Mouse (Mus musculus): Measurements from ENCODE around the gene Psmb11.

Gene Psmb11

DNA sequence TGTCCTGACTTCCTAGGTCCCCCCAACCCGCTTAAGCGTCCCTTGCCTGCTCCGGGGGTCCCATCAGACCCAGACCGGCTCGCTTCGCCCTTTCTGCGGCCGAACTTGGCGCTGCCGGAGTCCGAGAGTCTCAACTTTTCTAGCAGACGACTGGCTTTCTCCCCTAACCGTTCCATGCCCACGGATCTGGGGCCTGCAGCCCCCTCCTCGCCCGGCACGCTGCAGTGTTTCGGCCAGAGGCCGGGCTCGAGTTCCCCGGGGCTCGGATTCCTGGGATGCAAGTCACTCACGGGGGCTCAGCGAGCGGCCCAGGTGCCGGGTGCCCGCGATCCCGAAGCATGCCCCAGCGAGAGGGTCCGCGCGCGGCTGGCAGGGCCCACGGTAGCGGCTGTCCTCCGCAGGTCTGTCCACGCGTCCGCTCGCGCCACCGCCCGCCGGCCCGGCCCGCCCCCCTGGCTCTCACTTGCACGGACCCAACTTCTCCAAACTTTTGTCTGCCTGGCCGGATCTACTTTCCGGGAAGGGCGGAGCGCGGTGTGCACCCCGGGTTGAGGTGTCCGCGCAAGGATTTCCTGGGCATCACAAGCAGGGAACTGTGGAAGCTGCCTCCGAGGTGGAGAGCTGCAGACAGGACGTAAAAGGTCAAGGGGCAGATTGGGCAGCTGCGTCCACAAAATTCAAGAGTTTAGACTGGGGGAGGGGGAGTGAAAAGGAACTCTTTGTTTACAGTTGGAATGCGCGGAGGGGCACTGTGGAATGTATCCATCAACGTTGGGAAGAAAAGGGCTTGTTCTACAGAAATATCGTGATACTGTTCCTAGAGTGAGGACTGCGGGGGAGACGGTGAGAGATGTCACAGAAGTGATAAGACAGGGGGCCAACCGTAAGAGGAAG is 43.9 kb upstream of the Psmb11 start, which contains the start of gene Ajuba:
Ajuba (minus strand) TSS at position 470 of the 894 bp plus-strand sequence.
- Histone ChIP-seq H3K4me1 (replicated peaks; ENCODE audit: low read depth, low read length) (peaks cover 60% of the 10 kb centered on the region), H3K27me3 (ENCODE audit: insufficient read depth, low read length) (no peaks in the 10 kb centered on the region), H3K4me3 (replicated peaks; ENCODE audit: low read length) (peak within 1 kb of the TSS; percentile 97), H3K9me3 (ENCODE audit: low read length) (no peaks in the 10 kb centered on the region), H3K36me3 (ENCODE audit: insufficient read depth, low read length) (peaks cover 30% of the 10 kb centered on the region)
- TF ChIP-seq POU5F1 (IDR thresholded peaks at IDR 0.05; ENCODE audit: borderline replicate concordance, low read length), result no peak
- TF ChIP-seq NANOG (IDR thresholded peaks at IDR 0.05; ENCODE audit: borderline replicate concordance, low read length), result no peak
- no peak for TF ChIP-seq CTCF (conservative IDR thresholded peaks at IDR 0.05; ENCODE audit: low read length)

DNA sequence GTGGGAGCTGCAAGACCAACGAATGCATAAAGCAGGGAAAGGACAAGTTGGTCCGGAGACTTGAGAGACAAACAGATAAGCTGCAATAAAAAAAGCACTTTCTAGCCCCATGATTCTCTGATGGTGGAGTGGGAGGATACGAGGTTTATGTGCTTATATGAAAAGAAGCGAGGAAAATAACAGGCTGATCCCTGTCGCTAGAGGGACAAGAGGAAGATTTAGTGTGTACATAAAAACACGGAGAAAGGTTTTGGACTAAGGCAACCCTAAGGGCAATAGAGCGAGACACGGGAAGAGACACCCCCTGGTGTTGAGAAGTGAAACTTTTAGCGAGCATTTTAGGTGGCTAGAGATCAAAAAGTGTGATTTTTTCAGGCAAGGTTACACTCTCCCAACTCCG is 43.2 kb upstream of the Psmb11 start:
- Histone ChIP-seq H3K9me3 (ENCODE audit: low read length) (no peaks in the 10 kb centered on the region), H3K27me3 (ENCODE audit: insufficient read depth, low read length) (no peaks in the 10 kb centered on the region), H3K4me3 (replicated peaks; ENCODE audit: low read length) (peak overlapping the region; percentile 97), H3K4me1 (replicated peaks; ENCODE audit: low read depth, low read length) (peaks cover 61% of the 10 kb centered on the region), H3K36me3 (ENCODE audit: insufficient read depth, low read length) (peaks cover 30% of the 10 kb centered on the region)
- TF ChIP-seq NANOG (IDR thresholded peaks at IDR 0.05; ENCODE audit: borderline replicate concordance, low read length), result no peak
- no peak for TF ChIP-seq POU5F1 (IDR thresholded peaks at IDR 0.05; ENCODE audit: borderline replicate concordance, low read length)
- peak; percentile 38 for TF ChIP-seq CTCF (conservative IDR thresholded peaks at IDR 0.05; ENCODE audit: low read length)

DNA sequence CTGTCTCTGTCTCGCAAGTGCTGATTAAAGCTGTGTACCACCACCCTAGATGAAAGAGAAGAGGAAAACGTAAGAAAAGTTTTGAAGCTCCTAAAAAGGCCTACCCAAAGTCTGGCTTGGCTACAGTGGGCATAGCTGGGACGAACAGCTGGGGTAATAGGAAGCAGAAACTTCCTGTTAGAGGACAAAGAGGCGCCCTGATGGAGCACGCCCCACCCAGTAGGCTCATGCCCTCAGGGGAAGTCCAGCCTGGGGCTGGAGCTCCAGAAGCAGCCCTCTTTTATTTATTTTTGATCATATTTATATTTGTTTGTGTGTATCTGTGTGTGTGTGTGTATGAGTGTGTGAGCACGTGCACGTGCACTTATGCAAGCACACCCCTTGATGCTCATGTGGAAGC is 41.6 kb upstream of the Psmb11 start:
- Histone ChIP-seq H3K9me3 (ENCODE audit: low read length) (no peaks in the 10 kb centered on the region), H3K36me3 (ENCODE audit: insufficient read depth, low read length) (peaks cover 17% of the 10 kb centered on the region), H3K4me1 (replicated peaks; ENCODE audit: low read depth, low read length) (peaks cover 57% of the 10 kb centered on the region), H3K27me3 (ENCODE audit: insufficient read depth, low read length) (no peaks in the 10 kb centered on the region), H3K4me3 (replicated peaks; ENCODE audit: low read length) (no peak overlapping the region)
- TF ChIP-seq POU5F1 (IDR thresholded peaks at IDR 0.05; ENCODE audit: borderline replicate concordance, low read length), result no peak
- TF ChIP-seq CTCF (conservative IDR thresholded peaks at IDR 0.05; ENCODE audit: low read length), result no peak
- no peak for TF ChIP-seq NANOG (IDR thresholded peaks at IDR 0.05; ENCODE audit: borderline replicate concordance, low read length)

DNA sequence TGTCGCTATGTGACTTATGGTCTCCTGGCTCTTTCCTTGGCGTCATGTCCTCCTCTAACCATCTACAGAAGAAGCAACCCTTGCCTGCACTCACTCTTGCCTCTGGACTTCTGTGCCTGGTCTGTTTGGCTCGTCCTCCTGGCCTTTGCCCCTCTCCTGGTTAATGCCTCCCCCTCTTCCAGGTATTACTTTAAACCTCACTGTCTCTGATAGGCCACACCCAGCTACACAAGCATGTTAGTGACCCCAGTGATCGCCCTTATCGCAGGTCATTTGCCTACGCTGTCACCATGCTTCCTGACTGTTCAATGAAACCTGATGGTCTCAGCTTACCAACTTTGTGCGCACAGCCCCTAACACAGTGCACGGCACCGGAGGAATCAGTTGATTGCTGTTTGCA is 38.7 kb upstream of the Psmb11 start:
- no peaks in the 10 kb centered on the region for H3K9me3 ChIP-seq (ENCODE audit: low read length)
- TF ChIP-seq POU5F1 (IDR thresholded peaks at IDR 0.05; ENCODE audit: borderline replicate concordance, low read length), result no peak
- no peak for TF ChIP-seq CTCF (conservative IDR thresholded peaks at IDR 0.05; ENCODE audit: low read length)
- no peak for TF ChIP-seq NANOG (IDR thresholded peaks at IDR 0.05; ENCODE audit: borderline replicate concordance, low read length)
- H3K4me1 ChIP-seq (replicated peaks; ENCODE audit: low read depth, low read length), result peaks cover 59% of the 10 kb centered on the region
- H3K27me3 ChIP-seq (ENCODE audit: insufficient read depth, low read length), result no peaks in the 10 kb centered on the region
- H3K4me3 ChIP-seq (replicated peaks; ENCODE audit: low read length), result no peak overlapping the region
- peaks cover 10% of the 10 kb centered on the region for H3K36me3 ChIP-seq (ENCODE audit: insufficient read depth, low read length)

DNA sequence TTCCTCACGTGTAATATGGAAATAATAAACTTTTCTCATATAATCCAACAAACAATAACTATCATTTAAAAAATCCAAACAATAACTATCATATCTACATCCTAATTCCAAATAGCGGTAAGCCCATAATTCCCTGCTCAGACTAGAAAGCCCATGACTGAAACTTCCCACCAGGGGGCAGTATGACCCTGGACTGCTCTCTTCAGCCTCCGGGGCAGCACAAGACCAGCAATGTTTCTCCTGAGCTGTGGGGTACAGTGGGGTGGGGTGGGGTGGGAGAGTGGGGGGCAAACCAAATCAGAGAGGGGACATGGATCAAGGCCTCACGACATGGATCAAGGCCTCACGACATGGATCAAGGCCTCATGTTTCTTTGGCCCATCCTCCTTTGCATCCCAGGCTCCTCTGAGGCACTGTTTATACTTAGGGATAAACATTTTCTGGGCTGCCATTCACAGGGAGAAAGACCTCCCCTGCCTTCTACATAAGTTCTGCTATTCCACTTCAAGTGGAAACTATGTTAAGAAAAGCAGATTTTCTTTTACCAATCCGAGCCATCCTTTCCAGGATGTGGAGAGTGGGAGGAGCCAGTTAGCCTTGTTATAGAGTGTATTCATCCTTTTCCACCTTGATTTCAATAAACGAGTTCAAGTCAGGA is 37.4 kb upstream of the Psmb11 start:
- Histone ChIP-seq H3K36me3 (ENCODE audit: insufficient read depth, low read length) (peaks cover 10% of the 10 kb centered on the region), H3K9me3 (ENCODE audit: low read length) (no peaks in the 10 kb centered on the region), H3K27me3 (ENCODE audit: insufficient read depth, low read length) (no peaks in the 10 kb centered on the region), H3K4me3 (replicated peaks; ENCODE audit: low read length) (no peak overlapping the region), H3K4me1 (replicated peaks; ENCODE audit: low read depth, low read length) (peaks cover 53% of the 10 kb centered on the region)
- peak; percentile 63 for TF ChIP-seq CTCF (conservative IDR thresholded peaks at IDR 0.05; ENCODE audit: low read length)
- no peak for TF ChIP-seq NANOG (IDR thresholded peaks at IDR 0.05; ENCODE audit: borderline replicate concordance, low read length)
- no peak for TF ChIP-seq POU5F1 (IDR thresholded peaks at IDR 0.05; ENCODE audit: borderline replicate concordance, low read length)

DNA sequence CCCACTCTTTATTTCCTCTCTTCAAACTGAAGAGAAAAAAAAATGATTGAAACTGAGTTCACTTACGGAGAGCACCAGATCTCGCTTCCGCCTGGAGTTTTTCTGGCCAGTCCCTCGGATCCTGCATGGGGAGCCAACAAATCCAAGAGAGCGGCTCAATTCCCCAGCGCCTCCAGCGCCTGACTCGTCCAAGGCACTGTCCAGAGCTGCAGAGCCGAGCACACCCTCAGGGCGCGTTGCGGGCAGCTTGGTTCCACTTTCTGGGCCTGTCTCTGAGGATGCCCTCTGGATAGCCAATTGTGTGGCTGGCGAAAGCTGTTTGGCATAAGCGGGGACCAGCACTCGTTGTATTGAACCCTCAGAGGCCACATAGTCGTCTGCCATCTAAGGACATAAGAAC is 30.2 kb upstream of the Psmb11 start:
- Histone ChIP-seq H3K4me1 (replicated peaks; ENCODE audit: low read depth, low read length) (peaks cover 57% of the 10 kb centered on the region), H3K4me3 (replicated peaks; ENCODE audit: low read length) (peak overlapping the region; percentile 61), H3K36me3 (ENCODE audit: insufficient read depth, low read length) (peaks cover 7% of the 10 kb centered on the region; the same call in 1 of the 2 replicates), H3K27me3 (ENCODE audit: insufficient read depth, low read length) (peaks cover 14% of the 10 kb centered on the region), H3K9me3 (ENCODE audit: low read length) (no peaks in the 10 kb centered on the region)
- TF ChIP-seq CTCF (conservative IDR thresholded peaks at IDR 0.05; ENCODE audit: low read length) (no peak), POU5F1 (IDR thresholded peaks at IDR 0.05; ENCODE audit: borderline replicate concordance, low read length) (no peak), NANOG (IDR thresholded peaks at IDR 0.05; ENCODE audit: borderline replicate concordance, low read length) (no peak)

DNA sequence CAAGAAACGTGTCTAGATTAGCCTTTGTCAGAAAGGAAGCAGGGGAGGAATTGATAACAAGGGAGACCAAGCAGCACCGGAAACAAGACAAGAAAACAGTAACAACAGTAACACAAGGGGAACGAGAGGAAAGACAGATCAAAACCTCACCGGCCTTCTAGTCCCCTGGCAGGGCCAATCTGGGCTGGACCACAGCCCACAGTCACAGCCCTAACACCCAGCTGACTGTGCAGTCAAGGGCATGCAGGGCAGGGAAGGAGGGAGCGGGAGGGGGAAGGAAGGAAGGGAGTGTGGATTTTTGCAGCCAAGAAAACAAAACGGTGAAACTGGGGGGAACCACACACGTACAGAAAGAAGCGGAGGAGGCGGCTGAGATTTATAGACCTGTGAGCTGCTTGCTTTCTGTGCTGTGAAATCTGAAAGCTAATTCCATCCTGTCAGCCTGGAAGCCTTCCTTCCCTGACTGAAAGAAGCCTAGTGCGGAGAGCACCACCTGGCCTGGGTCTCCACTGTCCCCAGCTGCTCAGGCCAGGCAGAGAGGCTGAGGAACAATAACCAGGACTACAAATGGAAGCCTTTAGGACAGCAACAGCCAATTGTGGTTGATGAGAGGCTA is 28.8 kb upstream of the Psmb11 start:
- no peak overlapping the region for H3K4me3 ChIP-seq (replicated peaks; ENCODE audit: low read length)
- peaks cover 59% of the 10 kb centered on the region for H3K4me1 ChIP-seq (replicated peaks; ENCODE audit: low read depth, low read length)
- TF ChIP-seq CTCF (conservative IDR thresholded peaks at IDR 0.05; ENCODE audit: low read length), result no peak
- no peak for TF ChIP-seq NANOG (IDR thresholded peaks at IDR 0.05; ENCODE audit: borderline replicate concordance, low read length)
- TF ChIP-seq POU5F1 (IDR thresholded peaks at IDR 0.05; ENCODE audit: borderline replicate concordance, low read length), result no peak
- peaks cover 14% of the 10 kb centered on the region for H3K27me3 ChIP-seq (ENCODE audit: insufficient read depth, low read length)
- H3K36me3 ChIP-seq (ENCODE audit: insufficient read depth, low read length), result peaks cover 7% of the 10 kb centered on the region; the same call in 1 of the 2 replicates
- H3K9me3 ChIP-seq (ENCODE audit: low read length), result no peaks in the 10 kb centered on the region

DNA sequence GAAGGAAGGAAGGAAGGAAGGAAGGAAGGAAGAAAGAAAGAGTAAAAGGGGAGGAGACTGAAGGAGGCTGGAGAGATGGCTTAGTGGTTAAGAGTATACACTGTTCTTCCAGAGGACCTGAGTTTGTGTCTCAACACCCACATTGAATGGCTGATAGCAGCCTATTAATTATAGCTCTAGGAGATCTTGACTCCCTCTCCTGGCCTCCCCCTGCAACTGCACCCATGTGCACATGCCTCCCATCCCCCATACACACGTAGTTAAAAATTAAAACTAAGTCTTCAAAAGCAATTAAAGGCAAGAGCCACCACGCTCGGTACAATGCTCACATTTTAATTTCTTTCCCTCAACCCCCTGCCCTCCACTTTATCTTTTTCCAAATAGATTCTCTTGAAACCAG is 27.2 kb upstream of the Psmb11 start:
- Histone ChIP-seq H3K4me1 (replicated peaks; ENCODE audit: low read depth, low read length) (peaks cover 53% of the 10 kb centered on the region), H3K4me3 (replicated peaks; ENCODE audit: low read length) (0 out of 2 replicates have a peak overlapping the region, but pooled peaks have one; percentile 77), H3K9me3 (ENCODE audit: low read length) (no peaks in the 10 kb centered on the region), H3K27me3 (ENCODE audit: insufficient read depth, low read length) (peaks cover 14% of the 10 kb centered on the region), H3K36me3 (ENCODE audit: insufficient read depth, low read length) (peaks cover 9% of the 10 kb centered on the region)
- TF ChIP-seq NANOG (IDR thresholded peaks at IDR 0.05; ENCODE audit: borderline replicate concordance, low read length) (no peak), CTCF (conservative IDR thresholded peaks at IDR 0.05; ENCODE audit: low read length) (peak; percentile 59)

Measured in E14TG2a.4 (cell line).